Mouse (Mus musculus): ENCODE measurements around the gene Msx2. TPM values are rescaled to one million over a fixed set of nuclear protein-coding genes. Genes with fewer than 3 reads are reported as not detected.
A peak's percentile ranks its signal among the peaks of the same experiment; 100 is the strongest.

Msx2 gene
- under 1 TPM; 0.55 to 0.86 TPM for total RNA-seq (2021)

GRCm38 (mm10) chr13:53472614-53473124 lies at the start of gene Msx2:
Gene Msx2 (minus strand): TSS chr13:53473074.
- peak; percentile 82 for DNase-seq

DNA sequence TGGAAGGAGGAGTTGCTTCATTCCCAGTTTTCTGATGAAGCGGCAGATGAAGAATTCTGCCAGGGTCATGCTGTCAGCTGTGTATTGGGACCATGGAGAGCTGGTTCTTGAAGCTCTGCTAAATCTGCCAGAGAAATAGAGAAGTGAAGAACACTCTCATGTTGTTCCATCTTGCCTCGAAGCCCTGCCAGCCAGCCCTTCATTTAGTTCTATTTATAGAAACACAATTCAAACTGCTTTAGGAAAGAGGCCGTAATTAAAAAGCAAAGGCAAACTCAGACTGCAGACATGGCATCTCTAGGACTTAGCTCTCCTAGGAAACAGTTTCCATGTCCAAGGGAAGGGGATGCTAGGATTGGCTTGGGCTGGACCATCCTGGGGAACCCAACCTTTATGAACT lies 48.6 kb upstream of the Msx2 start:
- no peak for DNase-seq

DNA sequence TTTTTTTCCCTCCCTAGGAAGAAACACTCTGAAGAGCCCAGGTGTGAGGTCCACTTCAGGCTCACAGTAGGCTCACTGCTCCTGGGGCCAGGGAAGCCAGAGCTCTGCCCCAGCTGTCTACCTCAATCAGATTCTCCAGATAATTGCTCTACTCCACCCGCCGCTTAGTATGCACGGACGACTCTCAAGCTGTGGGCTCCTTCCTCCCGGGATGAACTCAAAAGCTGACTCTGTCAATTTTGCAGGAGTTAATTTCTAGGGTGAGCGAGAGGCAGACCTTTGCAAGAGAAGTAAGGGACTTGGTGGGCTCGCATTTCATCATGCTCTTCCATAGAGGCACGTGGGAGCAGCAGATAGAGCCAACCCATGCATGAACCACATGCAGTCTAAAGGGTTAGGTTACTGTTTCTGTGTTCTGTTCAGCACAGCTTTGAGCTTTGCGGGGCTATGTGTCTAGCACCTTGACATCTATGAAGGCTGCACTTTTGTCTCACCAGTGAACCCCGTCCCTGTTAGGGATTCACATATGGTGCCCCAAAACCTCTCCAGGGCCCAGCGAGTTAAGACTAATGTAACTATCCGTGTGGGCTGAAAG lies 47.6 kb upstream of the Msx2 start:
- DNase-seq, result no peak

DNA sequence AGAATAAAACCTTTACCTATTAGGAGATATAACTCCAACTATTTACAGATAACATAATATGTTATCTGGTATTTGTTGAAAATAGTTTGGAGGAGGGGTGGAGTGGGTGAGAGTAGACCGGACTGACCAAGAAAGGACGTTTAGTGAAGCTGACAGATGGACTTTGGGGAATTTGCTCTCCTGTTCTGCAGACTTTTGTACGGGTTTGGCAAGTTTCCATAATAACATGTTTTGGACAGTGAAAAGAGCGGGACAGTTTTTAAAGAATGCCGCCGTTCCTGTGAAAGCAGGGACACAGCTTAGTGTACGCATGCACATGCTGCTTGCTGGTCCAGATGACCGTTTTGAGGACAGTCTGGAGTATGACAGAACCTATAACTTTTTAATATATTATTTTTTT lies 46.9 kb upstream of the Msx2 start:
- no peak for DNase-seq

DNA sequence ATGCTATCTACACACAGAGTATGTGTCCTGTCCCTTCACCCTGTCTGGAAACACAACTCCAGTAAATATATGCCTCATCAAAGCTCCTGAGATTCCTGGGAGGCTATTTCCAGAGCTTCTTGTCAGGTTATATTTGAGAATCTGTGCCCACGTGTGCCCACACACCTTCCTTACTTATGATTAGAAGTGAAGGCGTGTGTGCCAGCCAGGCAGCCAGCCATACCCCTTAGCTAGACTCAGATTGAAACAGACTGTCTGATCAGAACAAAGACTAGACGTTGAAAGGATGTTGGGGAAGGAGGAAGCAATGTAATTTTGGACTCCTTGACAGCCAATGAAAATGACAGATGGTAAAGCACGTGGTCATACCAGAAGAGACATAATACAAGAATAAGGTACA lies 45.4 kb upstream of the Msx2 start:
- DNase-seq, result no peak

- no peak for DNase-seq
Observed at GRCm38 (mm10) chr13:53514574-53514973, 41.7 kb upstream of the Msx2 start.

DNA sequence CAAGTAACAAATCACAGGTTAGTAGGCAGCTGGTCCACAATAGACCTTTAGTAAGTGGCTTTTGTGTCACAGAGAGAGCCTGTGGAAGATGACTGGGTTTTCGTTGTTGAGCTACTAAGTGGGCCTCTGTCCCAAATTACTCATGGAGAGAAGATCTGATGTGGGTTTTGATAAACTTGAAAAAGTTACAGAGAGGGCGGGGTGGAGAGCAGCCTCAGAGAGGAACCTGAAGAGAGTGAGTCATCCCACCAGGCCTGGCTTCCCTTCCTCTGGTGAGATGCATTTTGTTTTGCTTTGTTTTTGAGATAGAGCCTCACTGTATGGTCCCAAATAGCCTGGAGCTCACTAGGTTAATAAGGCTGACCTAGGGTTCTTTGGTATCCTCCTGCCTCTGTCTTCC lies 38.5 kb upstream of the Msx2 start:
- no peak for DNase-seq

- DNase-seq, result no peak
Observed at GRCm38 (mm10) chr13:53502406-53502805, 29.5 kb upstream of the Msx2 start.

DNA sequence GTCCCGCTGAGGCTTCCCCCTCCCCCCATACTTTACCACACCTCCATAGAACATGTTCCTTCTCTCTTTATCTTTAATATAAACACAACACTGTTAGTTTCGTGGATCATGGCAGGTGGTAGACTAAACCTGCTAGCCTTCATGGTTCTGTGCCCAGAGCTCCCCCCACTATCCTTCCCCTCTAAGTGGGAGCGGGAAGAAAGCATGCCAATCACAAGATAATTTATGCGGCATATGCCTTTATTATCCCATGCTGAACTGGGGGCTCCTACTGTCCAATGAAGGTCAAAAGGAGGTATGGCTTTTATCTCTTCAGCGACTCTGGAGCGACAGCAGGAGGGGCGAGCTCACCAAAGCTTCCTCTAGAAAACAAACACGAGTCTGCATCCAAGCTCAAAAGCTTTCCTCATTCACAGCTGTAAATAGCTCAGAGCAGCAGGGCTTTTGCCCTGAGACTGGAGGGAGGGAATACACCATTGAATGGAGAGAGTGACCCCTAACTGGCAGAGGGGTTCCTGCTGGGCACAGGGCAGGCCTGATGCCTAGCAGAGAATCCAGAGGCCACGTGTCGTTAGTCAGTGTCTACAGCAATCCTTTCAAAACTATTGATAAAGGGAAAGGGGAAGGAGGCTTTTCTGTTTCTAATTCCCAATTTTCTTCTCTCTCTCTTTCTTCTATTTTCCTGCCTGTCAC lies 28.8 kb upstream of the Msx2 start:
- DNase-seq, result no peak

- DNase-seq, result no peak
Observed at GRCm38 (mm10) chr13:53501057-53501456, 28.2 kb upstream of the Msx2 start.

GRCm38 (mm10) chr13:53486512-53486911 lies 13.6 kb upstream of the Msx2 start:
- no peak for DNase-seq

- peak; percentile 33 for DNase-seq
Observed at GRCm38 (mm10) chr13:53475701-53476188, 2.9 kb upstream of the Msx2 start.

- no peak for DNase-seq
Observed at GRCm38 (mm10) chr13:53474491-53474890, 1.6 kb upstream of the Msx2 start.

GRCm38 (mm10) chr13:53473991-53474390 lies 1.1 kb upstream of the Msx2 start:
- DNase-seq, result no peak

- no peak for DNase-seq
Observed at GRCm38 (mm10) chr13:53473291-53473690, 417 bp upstream of the Msx2 start.

DNA sequence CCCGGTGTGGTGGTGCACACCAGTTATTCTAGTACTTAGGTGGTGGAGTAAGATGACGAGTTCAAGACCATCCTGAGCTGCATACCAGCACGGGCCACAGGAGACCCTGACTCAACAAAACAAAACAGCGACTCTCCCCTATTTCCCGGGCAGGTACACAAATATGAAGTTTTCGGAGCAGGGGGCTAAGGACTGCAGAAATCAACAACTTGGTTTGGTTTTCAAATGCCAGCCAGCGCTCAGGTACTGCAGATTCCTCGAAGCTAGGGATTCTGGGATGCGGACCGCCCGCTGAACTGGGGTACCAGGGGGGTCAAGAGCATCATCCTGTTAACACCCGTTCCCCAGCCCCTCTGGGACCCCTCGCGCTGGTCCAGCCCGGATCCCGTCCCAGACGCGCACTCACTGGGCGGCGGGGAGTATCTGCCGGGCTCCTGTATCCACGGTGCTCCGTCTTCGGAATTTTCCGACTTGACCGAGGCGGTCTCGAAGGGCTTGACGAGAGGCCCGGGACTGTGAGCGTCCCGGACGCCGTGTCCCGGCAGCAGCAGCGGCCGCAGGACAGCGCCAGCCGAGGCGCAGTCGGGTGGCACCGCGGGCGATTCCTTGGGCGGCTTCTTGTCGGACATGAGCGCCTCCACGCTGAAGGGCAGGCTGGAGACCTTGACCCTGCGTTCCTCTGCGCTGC lies 804 bp downstream of the Msx2 start:
- DNase-seq, result peak; percentile 26

GRCm38 (mm10) chr13:53471411-53471810 lies 1.5 kb downstream of the Msx2 start:
- no peak for DNase-seq

GRCm38 (mm10) chr13:53470437-53471151 lies 2.3 kb downstream of the Msx2 start:
- DNase-seq, result no peak

DNA sequence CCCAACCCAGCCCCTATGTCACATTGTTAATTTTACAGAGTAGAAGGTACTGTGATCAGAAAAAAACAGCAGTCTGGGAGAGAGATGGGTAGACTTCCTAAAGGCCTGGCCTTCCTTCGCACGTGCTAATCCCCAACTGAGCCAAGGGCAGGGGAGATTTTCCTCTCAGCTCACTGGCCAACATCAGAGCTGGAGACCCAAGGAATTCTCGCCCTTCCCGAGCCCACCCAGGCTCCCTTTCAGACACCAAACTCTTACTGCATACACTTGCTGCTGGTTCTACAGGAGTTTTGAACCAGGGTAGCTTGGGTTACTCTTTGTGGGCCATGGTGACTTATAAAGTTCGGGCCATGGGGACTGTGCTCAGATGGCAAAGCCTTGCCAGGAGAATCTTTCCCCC lies 3.1 kb downstream of the Msx2 start:
- DNase-seq, result no peak

DNA sequence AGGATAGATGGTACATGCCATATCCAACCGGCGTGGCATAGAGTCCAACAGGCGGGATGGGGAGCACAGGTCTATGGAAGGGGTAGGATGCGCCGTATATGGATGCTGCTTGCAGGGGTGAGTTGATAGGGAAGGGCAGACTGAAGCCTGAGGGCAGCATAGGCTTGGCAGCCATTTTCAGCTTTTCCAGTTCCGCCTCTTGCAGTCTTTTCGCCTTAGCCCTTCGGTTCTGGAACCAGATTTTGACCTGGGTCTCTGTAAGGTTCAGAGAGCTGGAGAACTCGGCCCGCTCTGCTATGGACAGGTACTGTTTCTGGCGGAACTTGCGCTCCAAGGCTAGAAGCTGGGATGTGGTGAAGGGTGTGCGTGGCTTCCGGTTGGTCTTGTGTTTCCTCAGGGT lies 4.7 kb downstream of the Msx2 start:
- no peak for DNase-seq

- no peak for DNase-seq
Observed at GRCm38 (mm10) chr13:53466189-53466866, 6.5 kb downstream of the Msx2 start.

DNA sequence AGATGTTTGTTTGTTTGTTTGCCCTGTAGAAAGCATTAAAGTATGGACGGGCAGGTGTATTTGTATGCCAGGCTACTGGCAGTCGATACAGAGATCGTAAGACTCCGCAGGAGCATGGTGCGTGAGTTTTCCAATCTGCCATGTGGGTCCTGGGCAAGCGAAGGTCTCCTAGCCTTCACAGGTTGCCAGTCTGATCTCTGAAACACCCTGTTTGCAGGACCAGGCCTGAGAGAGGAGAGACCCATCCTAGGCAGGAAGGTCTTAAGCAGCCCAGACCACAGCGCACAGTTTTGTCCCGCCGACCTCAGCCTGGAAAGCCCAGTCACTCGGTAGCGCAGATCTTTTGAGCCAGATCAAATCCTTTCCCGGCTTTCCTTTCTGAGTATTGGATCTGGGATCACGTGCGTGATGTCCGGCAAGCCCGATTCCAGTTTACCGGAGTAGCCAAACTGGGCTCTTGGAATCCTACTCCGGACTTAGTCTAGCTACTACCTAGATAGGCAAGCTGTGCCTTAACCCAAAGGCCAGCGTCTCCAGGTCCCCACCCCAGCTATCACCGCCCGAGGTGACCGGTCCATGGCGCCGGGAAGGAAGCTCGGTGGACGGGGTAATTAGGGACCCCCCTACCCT lies 7.6 kb downstream of the Msx2 start:
- no peak for DNase-seq
